Mouse (Mus musculus): ENCODE results near the gene Fis1. TPM values are rescaled to one million over a fixed set of nuclear protein-coding genes. Genes with fewer than 3 reads are reported as not detected.

The Fis1 gene
- polyA plus RNA-seq, 1 experiment from 2014 or later: 277 TPM

DNA sequence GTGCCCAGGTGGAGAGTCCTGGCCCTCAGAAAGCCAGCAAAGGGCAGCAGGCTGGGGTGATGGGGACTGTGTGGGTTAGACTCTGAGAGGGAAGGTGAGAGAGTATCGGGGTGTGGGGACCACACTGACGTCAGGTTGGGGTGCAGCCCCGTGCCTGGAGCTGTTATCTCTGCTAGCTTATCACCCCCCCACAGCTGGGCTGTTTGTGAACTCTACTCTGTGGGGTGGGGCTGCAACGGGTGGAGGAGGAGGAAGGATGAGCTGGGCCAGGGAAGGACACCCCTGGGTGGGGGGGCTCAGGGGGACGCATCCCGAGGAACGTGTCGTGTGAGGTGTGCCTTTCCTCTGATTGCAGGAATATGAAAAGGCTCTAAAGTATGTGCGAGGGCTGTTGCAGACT, 12.1 kb downstream of the Fis1 start:
- H3K36me3 ChIP-seq: peaks cover 64% of the 10 kb centered on the region
- DNase-seq (ENCODE audit: low spot score): no peak
- H3K4me3 ChIP-seq: no peak overlapping the region
- H3K4me1 ChIP-seq: peaks cover 27% of the 10 kb centered on the region
- WGBS: 92% methylated on average over 9 of the region's 9 CpGs
- H3K9me3 ChIP-seq (replicated peaks): no peaks in the 10 kb centered on the region
- no peak overlapping the region for H3K27ac ChIP-seq
- no peaks in the 10 kb centered on the region for H3K27me3 ChIP-seq (ENCODE audit: low read depth, poor library complexity, severe bottlenecking)

GRCm38 (mm10) chr5:136965686-136966085, 12.6 kb downstream of the Fis1 start:
- WGBS: 97% methylated on average over 8 of the region's 8 CpGs
- no peaks in the 10 kb centered on the region for H3K9me3 ChIP-seq (replicated peaks)
- DNase-seq (ENCODE audit: low spot score): no peak
- no peak overlapping the region for H3K27ac ChIP-seq
- no peak overlapping the region for H3K4me3 ChIP-seq
- peaks cover 59% of the 10 kb centered on the region for H3K36me3 ChIP-seq
- peaks cover 27% of the 10 kb centered on the region for H3K4me1 ChIP-seq
- no peaks in the 10 kb centered on the region for H3K27me3 ChIP-seq (ENCODE audit: low read depth, poor library complexity, severe bottlenecking)

GRCm38 (mm10) chr5:136966331-136966730, 13.3 kb downstream of the Fis1 start, which contains the start of gene Cldn15:
TSS of gene Cldn15 (plus strand) at chr5:136966616.
- no peaks in the 10 kb centered on the region for H3K27me3 ChIP-seq (ENCODE audit: low read depth, poor library complexity, severe bottlenecking)
- no peaks in the 10 kb centered on the region for H3K9me3 ChIP-seq (replicated peaks)
- no peak for DNase-seq (ENCODE audit: low spot score)
- WGBS: 61% methylated on average over 6 of the region's 6 CpGs
- H3K4me3 ChIP-seq: no peak within 1 kb of the TSS
- H3K27ac ChIP-seq: peak within 1 kb of the TSS; percentile 53; the same call in 1 of the 2 replicates
- H3K36me3 ChIP-seq: peaks cover 58% of the 10 kb centered on the region
- peaks cover 24% of the 10 kb centered on the region for H3K4me1 ChIP-seq

GRCm38 (mm10) chr5:136966861-136967455, 13.9 kb downstream of the Fis1 start:
- 91% methylated on average over 4 of the region's 4 CpGs for WGBS
- no peaks in the 10 kb centered on the region for H3K9me3 ChIP-seq (replicated peaks)
- no peak overlapping the region for H3K4me3 ChIP-seq
- peak overlapping the region; percentile 53; the same call in 1 of the 2 replicates for H3K27ac ChIP-seq
- H3K27me3 ChIP-seq (ENCODE audit: low read depth, poor library complexity, severe bottlenecking): no peaks in the 10 kb centered on the region
- peaks cover 18% of the 10 kb centered on the region for H3K4me1 ChIP-seq
- DNase-seq (ENCODE audit: low spot score): no peak
- H3K36me3 ChIP-seq: peaks cover 58% of the 10 kb centered on the region

GRCm38 (mm10) chr5:136967592-136967991, 14.5 kb downstream of the Fis1 start:
- no peak for DNase-seq (ENCODE audit: low spot score)
- Histone ChIP-seq H3K36me3 (peaks cover 58% of the 10 kb centered on the region), H3K9me3 (replicated peaks) (no peaks in the 10 kb centered on the region), H3K27ac (no peak overlapping the region), H3K27me3 (ENCODE audit: low read depth, poor library complexity, severe bottlenecking) (no peaks in the 10 kb centered on the region), H3K4me1 (peaks cover 16% of the 10 kb centered on the region), H3K4me3 (no peak overlapping the region)
- 78% methylated on average over 10 of the region's 10 CpGs for WGBS

DNA sequence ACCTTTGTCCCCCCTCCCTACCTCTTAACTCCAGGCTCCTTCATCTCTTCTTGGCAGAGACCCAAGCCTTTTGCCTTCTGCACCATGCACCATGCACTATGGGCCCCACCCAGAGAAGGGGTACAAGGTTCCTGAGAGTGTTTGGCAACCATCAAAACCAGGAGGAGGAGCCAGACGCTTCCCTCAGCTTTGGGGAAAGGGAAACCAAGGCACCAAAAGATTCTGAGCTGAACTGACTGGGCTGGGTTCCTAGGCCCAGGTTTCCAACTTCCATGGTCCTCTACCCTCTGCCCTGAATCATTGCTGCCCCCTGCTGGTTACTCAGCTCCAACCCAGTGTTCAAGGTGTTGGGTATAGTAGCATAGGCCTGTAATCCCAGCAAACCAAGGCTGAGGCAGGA, 17.6 kb downstream of the Fis1 start:
- no peaks in the 10 kb centered on the region for H3K27me3 ChIP-seq (ENCODE audit: low read depth, poor library complexity, severe bottlenecking)
- H3K36me3 ChIP-seq: peaks cover 30% of the 10 kb centered on the region
- 55% methylated on average over 1 of the region's 1 CpGs for WGBS
- peaks cover 11% of the 10 kb centered on the region for H3K4me1 ChIP-seq
- no peak overlapping the region for H3K27ac ChIP-seq
- no peaks in the 10 kb centered on the region for H3K9me3 ChIP-seq (replicated peaks)
- DNase-seq (ENCODE audit: low spot score): peak; percentile 46
- H3K4me3 ChIP-seq: no peak overlapping the region

DNA sequence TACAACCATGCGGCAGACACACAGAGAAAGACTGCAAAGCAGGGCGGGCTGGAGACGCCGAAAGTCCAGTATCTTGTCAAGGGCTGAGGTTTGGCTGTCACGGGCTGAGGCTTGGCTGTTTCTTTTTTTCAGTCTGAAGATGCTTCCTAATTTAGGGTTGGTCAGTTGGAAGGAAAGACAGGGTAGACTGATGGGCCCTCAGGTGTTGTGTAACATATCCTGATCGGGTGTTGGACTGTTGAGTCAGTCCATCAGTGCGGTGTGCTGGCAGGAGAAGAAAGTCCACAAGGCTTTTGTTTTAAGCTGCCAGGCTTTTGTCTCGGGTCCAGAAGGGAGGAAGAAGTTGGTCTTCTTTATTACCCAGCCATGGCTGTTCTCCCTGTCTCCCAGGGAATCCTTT, 20.6 kb downstream of the Fis1 start:
- WGBS: 84% methylated on average over 8 of the region's 8 CpGs
- peaks cover under 1% of the 10 kb centered on the region; the same call in 1 of the 2 replicates for H3K36me3 ChIP-seq
- H3K9me3 ChIP-seq (replicated peaks): no peaks in the 10 kb centered on the region

GRCm38 (mm10) chr5:136977769-136978168, 24.7 kb downstream of the Fis1 start:
- H3K27me3 ChIP-seq (ENCODE audit: low read depth, poor library complexity, severe bottlenecking): no peaks in the 10 kb centered on the region
- no peak overlapping the region for H3K4me3 ChIP-seq
- WGBS: 86% methylated on average over 4 of the region's 4 CpGs
- 0 out of 2 replicates have a peak, but pooled peaks cover 8% of the 10 kb centered on the region for H3K4me1 ChIP-seq
- peaks cover 30% of the 10 kb centered on the region for H3K36me3 ChIP-seq
- no peak for DNase-seq (ENCODE audit: low spot score)
- H3K9me3 ChIP-seq (replicated peaks): no peaks in the 10 kb centered on the region
- H3K27ac ChIP-seq: no peak overlapping the region

More for the DNA sequence above, 20.6 kb downstream of the Fis1 start:
- Histone ChIP-seq H3K4me3 (no peak overlapping the region), H3K27me3 (ENCODE audit: low read depth, poor library complexity, severe bottlenecking) (no peaks in the 10 kb centered on the region), H3K4me1 (no peaks in the 10 kb centered on the region), H3K27ac (no peak overlapping the region)
- no peak for DNase-seq (ENCODE audit: low spot score)

DNA sequence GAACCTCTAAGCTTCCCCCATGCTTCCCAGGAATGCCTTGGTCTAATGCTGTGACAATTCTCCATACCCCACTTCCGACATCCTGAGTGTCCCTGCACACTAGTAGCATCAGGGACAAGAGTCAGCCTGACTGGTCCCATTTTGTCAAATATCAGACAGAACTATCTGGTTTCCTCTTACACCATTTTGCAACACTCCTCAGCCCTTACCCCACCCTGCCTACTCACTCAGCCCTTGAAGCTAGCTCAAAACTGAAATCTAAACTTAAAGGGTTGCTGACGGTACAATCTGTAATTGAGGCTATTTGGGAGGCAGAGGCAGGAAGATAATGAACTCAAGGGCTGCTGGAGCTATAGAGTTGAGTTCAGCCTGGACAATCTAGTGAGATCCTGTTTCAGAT, 26.7 kb downstream of the Fis1 start:
- DNase-seq (ENCODE audit: low spot score): no peak
- 78% methylated on average over 2 of the region's 2 CpGs for WGBS
- H3K36me3 ChIP-seq: peaks cover 41% of the 10 kb centered on the region

GRCm38 (mm10) chr5:136980974-136981373, 27.9 kb downstream of the Fis1 start:
- no peak overlapping the region for H3K27ac ChIP-seq
- WGBS: 91% methylated on average over 8 of the region's 8 CpGs
- H3K4me3 ChIP-seq: no peak overlapping the region
- peaks cover 43% of the 10 kb centered on the region for H3K36me3 ChIP-seq
- peaks cover 10% of the 10 kb centered on the region for H3K4me1 ChIP-seq
- H3K9me3 ChIP-seq (replicated peaks): no peaks in the 10 kb centered on the region
- DNase-seq (ENCODE audit: low spot score): no peak
- no peaks in the 10 kb centered on the region for H3K27me3 ChIP-seq (ENCODE audit: low read depth, poor library complexity, severe bottlenecking)

More for the DNA sequence above, 26.7 kb downstream of the Fis1 start:
- no peaks in the 10 kb centered on the region for H3K27me3 ChIP-seq (ENCODE audit: low read depth, poor library complexity, severe bottlenecking)
- no peak overlapping the region for H3K4me3 ChIP-seq
- H3K27ac ChIP-seq: no peak overlapping the region
- H3K4me1 ChIP-seq: 0 out of 2 replicates have a peak, but pooled peaks cover 8% of the 10 kb centered on the region
- H3K9me3 ChIP-seq (replicated peaks): no peaks in the 10 kb centered on the region

DNA sequence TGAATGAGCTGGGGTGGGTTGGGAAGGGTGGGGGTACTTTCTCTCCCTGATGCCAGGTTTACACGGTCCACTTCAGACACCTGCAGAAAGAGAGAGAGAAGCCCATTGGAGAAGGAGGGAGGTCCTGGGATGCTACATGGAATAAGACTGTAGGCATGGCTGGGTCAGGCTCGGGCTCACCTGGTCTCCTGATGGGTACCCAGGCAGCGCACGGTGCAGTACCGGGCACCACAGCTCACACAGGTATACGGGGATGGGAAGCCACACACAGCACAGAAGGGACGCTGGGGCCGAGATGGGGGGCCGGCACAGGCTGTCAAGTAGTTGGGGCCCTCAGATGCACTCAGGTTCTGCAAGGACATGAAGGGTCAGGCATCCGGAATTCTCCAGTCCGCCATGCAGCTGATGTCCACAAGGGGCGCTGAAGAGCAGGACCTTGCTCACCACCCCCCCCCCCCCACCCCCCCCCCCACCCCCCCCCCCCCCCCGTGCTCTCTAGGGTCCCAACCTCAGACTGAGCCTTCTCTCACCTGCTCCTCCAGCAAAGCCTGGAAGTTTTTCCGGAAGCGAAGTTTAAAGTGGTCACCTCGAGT, 29.4 kb downstream of the Fis1 start:
- no peaks in the 10 kb centered on the region for H3K27me3 ChIP-seq (ENCODE audit: low read depth, poor library complexity, severe bottlenecking)
- peaks cover 13% of the 10 kb centered on the region for H3K4me1 ChIP-seq
- H3K27ac ChIP-seq: no peak overlapping the region
- H3K9me3 ChIP-seq (replicated peaks): no peaks in the 10 kb centered on the region
- DNase-seq (ENCODE audit: low spot score): peak; percentile 72
- 56% methylated on average over 15 of the region's 16 CpGs for WGBS
- peaks cover 43% of the 10 kb centered on the region for H3K36me3 ChIP-seq
- no peak overlapping the region for H3K4me3 ChIP-seq

DNA sequence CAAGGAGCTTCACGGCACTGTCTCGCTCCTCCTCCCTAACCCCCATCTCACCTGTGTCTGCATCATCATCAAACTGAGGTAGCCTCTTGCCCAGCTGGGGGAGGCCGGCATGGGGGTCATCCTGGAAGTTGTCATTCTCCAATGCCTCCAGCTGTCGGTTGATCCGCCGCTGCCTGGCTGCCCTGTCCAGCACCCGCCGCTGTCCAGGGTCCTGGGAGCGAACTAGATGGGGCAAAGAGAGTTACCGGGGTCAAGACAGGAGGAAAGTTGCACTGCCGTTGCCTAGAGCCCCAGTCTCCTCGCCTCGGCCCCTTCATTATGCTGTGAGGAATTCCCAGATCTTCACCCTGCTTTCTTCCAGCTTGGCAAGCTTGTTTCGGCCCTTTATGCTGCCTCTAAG, 31.8 kb downstream of the Fis1 start:
- DNase-seq (ENCODE audit: low spot score): peak; percentile 51
- no peak overlapping the region for H3K4me3 ChIP-seq
- 59% methylated on average over 14 of the region's 14 CpGs for WGBS
- peaks cover 23% of the 10 kb centered on the region for H3K4me1 ChIP-seq
- no peaks in the 10 kb centered on the region for H3K9me3 ChIP-seq (replicated peaks)
- peaks cover 51% of the 10 kb centered on the region for H3K36me3 ChIP-seq
- H3K27me3 ChIP-seq (ENCODE audit: low read depth, poor library complexity, severe bottlenecking): no peaks in the 10 kb centered on the region
- no peak overlapping the region for H3K27ac ChIP-seq

DNA sequence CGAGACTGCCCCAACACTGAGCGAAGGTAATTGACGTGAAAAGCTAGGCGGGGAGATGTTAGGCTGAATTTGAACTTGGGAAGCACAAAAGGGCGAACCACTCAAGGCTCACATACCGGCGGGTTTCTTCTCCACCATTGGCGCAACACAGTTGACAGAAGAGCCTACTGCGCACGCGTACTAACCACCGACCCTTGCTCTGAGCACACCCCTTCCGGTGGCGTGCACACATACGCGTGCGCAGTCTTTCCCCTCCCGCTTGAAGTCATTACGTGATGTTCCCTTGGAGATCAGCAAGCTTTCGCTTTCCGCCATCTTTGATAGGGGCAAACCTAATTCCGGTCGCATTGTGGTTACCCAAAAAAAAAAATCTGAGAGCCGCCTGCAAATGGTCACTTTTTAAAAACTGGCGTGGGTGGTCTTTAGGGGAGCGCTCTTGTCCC, 33.6 kb downstream of the Fis1 start, which contains the start of gene Plod3:
Plod3 (plus strand) TSS at position 325 of the 443 bp plus-strand sequence.
- peaks cover 23% of the 10 kb centered on the region for H3K4me1 ChIP-seq
- under 1% methylated on average over 26 of the region's 26 CpGs for WGBS
- DNase-seq (ENCODE audit: low spot score): peak; percentile 97
- no peaks in the 10 kb centered on the region for H3K9me3 ChIP-seq (replicated peaks)
- peak within 1 kb of the TSS; percentile 77 for H3K4me3 ChIP-seq
- H3K27me3 ChIP-seq (ENCODE audit: low read depth, poor library complexity, severe bottlenecking): no peaks in the 10 kb centered on the region
- H3K27ac ChIP-seq: peak within 1 kb of the TSS; percentile 97
- peaks cover 55% of the 10 kb centered on the region for H3K36me3 ChIP-seq

Data from limb, embryonic 10.5 days (tissue).